Mouse (Mus musculus) myocyte (in vitro differentiated cells): Measurements from ENCODE around the gene Teddm2.

ENCODE experiments used
- POLR2A ChIP-seq: IDR thresholded peaks from one replicate; pipeline ENCODE4 v1.6.1; 2011; ENCODE audit warnings: low read depth, mild to moderate bottlenecking, control low read depth, moderate library complexity; ENCODE audit not compliant: insufficient read length
- POLR2AphosphoS2 ChIP-seq: IDR thresholded peaks from one replicate; pipeline ENCODE4 v1.6.1; 2011; ENCODE audit warnings: low read depth, control low read depth; ENCODE audit not compliant: insufficient read length

- TF ChIP-seq POLR2AphosphoS2 (no peak), POLR2A (no peak)
Measured at GRCm38 (mm10) chr1:153891442-153891841, 8.6 kb downstream of the Teddm2 start, which contains the start of gene Teddm1a.
